8 mouse cellular contexts compared by ENCODE assay signal in the genomic region with DNA sequence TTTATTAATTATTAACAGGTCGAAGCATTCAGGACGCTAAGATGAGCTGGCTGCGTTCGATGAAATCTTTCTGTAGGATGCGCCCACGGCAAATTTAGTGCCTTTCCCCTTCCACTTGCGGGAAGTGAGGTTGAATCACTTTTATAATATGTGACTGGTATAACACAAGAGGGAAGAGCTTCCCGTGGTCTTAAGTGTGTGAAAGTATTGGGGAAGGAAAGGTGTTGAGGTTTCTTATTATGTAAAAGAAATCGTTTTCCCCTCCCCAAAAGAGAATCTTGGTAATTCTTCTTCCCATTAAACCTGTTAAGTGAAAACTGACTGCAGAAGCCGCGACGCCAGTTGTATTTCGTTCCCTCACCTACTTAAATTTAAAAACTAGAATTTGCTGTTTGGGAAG.
A peak's percentile ranks its signal among the peaks of the same experiment; 100 is the strongest.
DNase-seq lines count a peak whose midpoint lies in the region; ATAC-seq and TF ChIP-seq lines count a peak whose summit lies in the region.

No protein-coding gene starts in this region.

- no peaks in the 10 kb centered on the region for H3K9me3 ChIP-seq in heart, embryonic 11.5 days (replicated peaks; ENCODE audit: control insufficient read depth, low read length)
- H3K9me3 ChIP-seq in hindbrain, embryonic 10.5 days = no peaks in the 10 kb centered on the region
- no peaks in the 10 kb centered on the region for H3K9me3 ChIP-seq in liver, postnatal 0 days (ENCODE audit: low read length)

- peak overlapping the region; percentile 77 for H3K4me3 ChIP-seq in heart, embryonic 11.5 days (ENCODE audit: low read depth, low read length)
- peak overlapping the region; percentile 69; the same call in 1 of the 2 replicates for H3K4me3 ChIP-seq in bone marrow macrophage, adult 2 months (ENCODE audit: insufficient read depth, low read length)
- peak overlapping the region; percentile 82 for H3K4me3 ChIP-seq in hindbrain, embryonic 10.5 days
- peak overlapping the region; percentile 78 for H3K4me3 ChIP-seq in liver, postnatal 0 days (ENCODE audit: low read depth, low read length)

- no peak for TF ChIP-seq CTCF in bone marrow macrophage, adult 2 months (IDR thresholded peaks at IDR 0.05; ENCODE audit: low read depth, low read length)
- no peak for TF ChIP-seq CTCF in liver, postnatal 0 days (IDR thresholded peaks at IDR 0.05; ENCODE audit: low read depth)

- intact Hi-C loops in heart, postnatal 25 days (cut with DNase I) = loop anchor here (10.0 kb wide), 2 partner anchors 167 to 1277 kb away; no protein-coding TSS in a partner anchor

- TF ChIP-seq EP300 in liver, postnatal 0 days (IDR thresholded peaks at IDR 0.05; ENCODE audit: low read depth) = no peak

- peaks cover 13% of the 10 kb centered on the region for H3K27me3 ChIP-seq in heart, embryonic 11.5 days (ENCODE audit: control insufficient read depth, insufficient read depth, low read length)
- H3K27me3 ChIP-seq in hindbrain, embryonic 10.5 days (ENCODE audit: insufficient read depth, poor library complexity, severe bottlenecking) = peaks cover 63% of the 10 kb centered on the region
- H3K27me3 ChIP-seq in liver, postnatal 0 days (ENCODE audit: insufficient read depth, low read length) = peaks cover 22% of the 10 kb centered on the region

- 0 out of 2 replicates have a peak, but pooled peaks cover 5% of the 10 kb centered on the region for H3K4me1 ChIP-seq in heart, embryonic 11.5 days (ENCODE audit: control insufficient read depth, insufficient read depth, low read length)
- peaks cover 3% of the 10 kb centered on the region; the same call in 1 of the 2 replicates for H3K4me1 ChIP-seq in bone marrow macrophage, adult 2 months (ENCODE audit: control insufficient read depth, insufficient read depth, low read length)
- H3K4me1 ChIP-seq in hindbrain, embryonic 10.5 days (replicated peaks) = peaks cover 27% of the 10 kb centered on the region
- H3K4me1 ChIP-seq in liver, postnatal 0 days (ENCODE audit: insufficient read depth) = 0 out of 2 replicates have a peak, but pooled peaks cover 10% of the 10 kb centered on the region

- no peak overlapping the region for H3K27ac ChIP-seq in heart, embryonic 11.5 days (ENCODE audit: low read depth, low read length)
- no peak overlapping the region for H3K27ac ChIP-seq in bone marrow macrophage, adult 2 months (ENCODE audit: insufficient read depth, low read depth, low read length)
- H3K27ac ChIP-seq in hindbrain, embryonic 10.5 days = no peak overlapping the region
- H3K27ac ChIP-seq in liver, postnatal 0 days (ENCODE audit: low read depth) = 0 out of 2 replicates have a peak overlapping the region, but pooled peaks have one; percentile 1

- H3K36me3 ChIP-seq in heart, embryonic 11.5 days (ENCODE audit: control insufficient read depth, insufficient read depth, low read length) = no peaks in the 10 kb centered on the region
- H3K36me3 ChIP-seq in hindbrain, embryonic 10.5 days = no peaks in the 10 kb centered on the region
- no peaks in the 10 kb centered on the region for H3K36me3 ChIP-seq in liver, postnatal 0 days (replicated peaks; ENCODE audit: insufficient read depth, low read length)

- peak overlapping the region; percentile 97 for H3K4me2 ChIP-seq in heart, embryonic 11.5 days
- peak overlapping the region; percentile 81 for H3K4me2 ChIP-seq in liver, postnatal 0 days (ENCODE audit: low read depth, low read length)

- TF ChIP-seq POLR2A in bone marrow macrophage, adult 2 months (IDR thresholded peaks at IDR 0.05; ENCODE audit: borderline replicate concordance, low read depth, low read length) = no peak

- no peak for DNase-seq in heart, postnatal 25 days (ENCODE audit: low spot score)
- no peak for DNase-seq in hindbrain, embryonic 10.5 days (ENCODE audit: low spot score)
- no peak for DNase-seq in liver, postnatal 0 days
- DNase-seq in adrenal gland, postnatal 14 days = no peak
- no peak for DNase-seq in right cerebral cortex, postnatal 10 days (ENCODE audit: low spot score in 2 of 2)
- DNase-seq in adrenal gland, postnatal 36 days = no peak

- 12% methylated on average over 13 of the region's 13 CpGs for WGBS in heart, embryonic 11.5 days (ENCODE audit: insufficient replicate concordance)
- 8% methylated on average over 13 of the region's 13 CpGs for WGBS in hindbrain, embryonic 10.5 days
- WGBS in liver, postnatal 0 days (ENCODE audit: insufficient replicate concordance) = 15% methylated on average over 13 of the region's 13 CpGs

- ATAC-seq in heart, embryonic 11.5 days (replicated peaks; ENCODE audit: insufficient number of reproducible peaks, low FRiP score, low TSS enrichment) = no peak
- ATAC-seq in liver, postnatal 0 days = no peak

- no peak overlapping the region for H3K9ac ChIP-seq in heart, embryonic 11.5 days (ENCODE audit: low read depth, low read length)
- no peak overlapping the region; the same call in 1 of the 2 replicates for H3K9ac ChIP-seq in liver, postnatal 0 days (replicated peaks)
